Comparison of ENCODE assay signal across 7 mouse cellular contexts in genomic region chr2:105397446-105398211, GRCm38 (mm10). TPM values are rescaled to one million over a fixed set of nuclear protein-coding genes. Genes with fewer than 3 reads are reported as not detected.
DNase-seq lines count a peak whose midpoint lies in the region; ATAC-seq and TF ChIP-seq lines count a peak whose summit lies in the region.

No protein-coding gene starts in this region.

- H3K36me3 ChIP-seq in megakaryocyte, embryonic 14.5 days (replicated peaks; ENCODE audit: low read length) = peaks cover 22% of the 10 kb centered on the region
- H3K36me3 ChIP-seq in limb, embryonic 14.5 days (ENCODE audit: control insufficient read depth, insufficient read depth, low read length) = peaks cover 22% of the 10 kb centered on the region
- 0 out of 2 replicates have a peak, but pooled peaks cover 11% of the 10 kb centered on the region for H3K36me3 ChIP-seq in stomach, embryonic 16.5 days (ENCODE audit: control insufficient read depth, insufficient read depth, low read length)

- H3K27ac ChIP-seq in limb, embryonic 14.5 days (replicated peaks; ENCODE audit: low read depth, low read length) = peak overlapping the region; percentile 98; the same call in 1 of the 2 replicates
- peak overlapping the region; percentile 97; the same call in 1 of the 2 replicates for H3K27ac ChIP-seq in stomach, embryonic 16.5 days (ENCODE audit: low read length)

- peaks cover 43% of the 10 kb centered on the region for H3K4me1 ChIP-seq in megakaryocyte, embryonic 14.5 days
- H3K4me1 ChIP-seq in limb, embryonic 14.5 days (ENCODE audit: control insufficient read depth, insufficient read depth, low read length) = peaks cover 17% of the 10 kb centered on the region
- H3K4me1 ChIP-seq in stomach, embryonic 16.5 days (ENCODE audit: control insufficient read depth, insufficient read depth, low read length) = peaks cover 21% of the 10 kb centered on the region

- H3K27me3 ChIP-seq in megakaryocyte, embryonic 14.5 days (replicated peaks) = peaks cover 44% of the 10 kb centered on the region
- H3K27me3 ChIP-seq in limb, embryonic 14.5 days (ENCODE audit: control insufficient read depth, insufficient read depth, low read length) = no peaks in the 10 kb centered on the region
- no peaks in the 10 kb centered on the region for H3K27me3 ChIP-seq in stomach, embryonic 16.5 days (ENCODE audit: control insufficient read depth, insufficient read depth, low read length)

- peak; percentile 73 for DNase-seq in fat pad, adult 2 months (ENCODE audit: extremely low read depth, low read depth, low spot score)
- DNase-seq in limb, embryonic 14.5 days (ENCODE audit: low spot score) = no peak
- DNase-seq in left cerebral cortex, adult 8-10 months (ENCODE audit: low spot score in 2 of 2) = no peak
- no peak for DNase-seq in left cerebral cortex, postnatal 36 days (ENCODE audit: low spot score in 2 of 2)

- intact Hi-C loops in left cerebral cortex, postnatal 36 days (cut with DNase I) = no loop called here

- peak overlapping the region; percentile 90 for H3K4me2 ChIP-seq in limb, embryonic 14.5 days (replicated peaks; ENCODE audit: low read depth, low read length, severe bottlenecking)
- H3K4me2 ChIP-seq in stomach, embryonic 16.5 days (ENCODE audit: low read depth, low read length) = peak overlapping the region; percentile 75

- TF ChIP-seq POLR2A in limb, embryonic 14.5 days (IDR thresholded peaks at IDR 0.05; ENCODE audit: borderline replicate concordance, extremely low read depth, insufficient read depth, insufficient read length) = no peak

- 36% methylated on average over 5 of the region's 5 CpGs for WGBS in limb, embryonic 14.5 days
- WGBS in stomach, embryonic 16.5 days = 34% methylated on average over 5 of the region's 5 CpGs

- no peaks in the 10 kb centered on the region for H3K9me3 ChIP-seq in megakaryocyte, embryonic 14.5 days
- no peaks in the 10 kb centered on the region for H3K9me3 ChIP-seq in limb, embryonic 14.5 days (ENCODE audit: control insufficient read depth, low read length)
- H3K9me3 ChIP-seq in stomach, embryonic 16.5 days (replicated peaks; ENCODE audit: control insufficient read depth, low read length) = no peaks in the 10 kb centered on the region

- peak overlapping the region; percentile 87 for H3K9ac ChIP-seq in limb, embryonic 14.5 days (ENCODE audit: low read depth, low read length, severe bottlenecking)
- H3K9ac ChIP-seq in stomach, embryonic 16.5 days (ENCODE audit: low read length) = peak overlapping the region; percentile 96

- peak overlapping the region; percentile 71 for H3K4me3 ChIP-seq in megakaryocyte, embryonic 14.5 days (replicated peaks)
- peak overlapping the region; percentile 90 for H3K4me3 ChIP-seq in limb, embryonic 14.5 days (replicated peaks; ENCODE audit: low read length)
- peak overlapping the region; percentile 82 for H3K4me3 ChIP-seq in stomach, embryonic 16.5 days (replicated peaks; ENCODE audit: low read length)

- ATAC-seq in megakaryocyte, adult 5-6 weeks (ENCODE audit: poor library complexity, severe bottlenecking) = no peak
- ATAC-seq in limb, embryonic 14.5 days (ENCODE audit: low FRiP score, low read depth) = no peak
- no peak for ATAC-seq in stomach, embryonic 16.5 days (ENCODE audit: insufficient read depth, low FRiP score)

RNA-seq across cellular contexts. Expression of gene Rcn1, which starts 1.5 kb away (rescaled TPM):
- polyA plus RNA-seq in megakaryocyte, embryonic 14.5 days (2012; ENCODE audit: insufficient read depth, low replicate concordance) = 1.2 and 2.7 TPM in 2 replicates
- 3.1 and 4.4 TPM in 2 replicates for total RNA-seq in megakaryocyte, adult 5-6 weeks (2015)
- 10.4 and 13.0 TPM in 2 replicates for total RNA-seq in megakaryocyte, adult 5-6 weeks (2017)
- 144 and 185 TPM in 2 replicates for polyA plus RNA-seq in limb, embryonic 14.5 days (2012; rRNA removed)
- polyA plus RNA-seq in limb, embryonic 14.5 days (2014; fragmentation: Nextera tagmentation; extraction: Ambion mirVana) = 259 and 260 TPM in 2 replicates
- 141 TPM in 2 replicates for polyA plus RNA-seq in stomach, embryonic 16.5 days (2015; fragmentation: Nextera tagmentation; extraction: Ambion mirVana)
- 10 to 100 TPM; 30.1 to 33.9 (median 30.5) TPM for total RNA-seq in left cerebral cortex, adult 8-10 months (2022)
- total RNA-seq in left cerebral cortex, postnatal 36 days (2021) = 10 to 100 TPM; 22.3 to 22.9 TPM
